ENCODE assay signal across 1 mouse cellular context in genomic region chr11:61175778-61176177, GRCm38 (mm10).
A peak's percentile ranks its signal among the peaks of the same experiment; 100 is the strongest.
TF ChIP-seq lines count a peak whose summit lies in the region.

No protein-coding gene starts in this region.

TF ChIP-seq in MEL, 35 proteins besides CTCF, POLR2A, EP300 and RAD21 (continued from another document):
- TF ChIP-seq ZNF384 (IDR thresholded peaks at IDR 0.05; ENCODE audit: low read depth, low read length) = 0 out of 2 replicates have a peak, but pooled peaks have one; percentile 2
- TF ChIP-seq CHD1 (IDR thresholded peaks at IDR 0.05; ENCODE audit: low read depth, low read length) = peak; percentile 51; the same call in 1 of the 2 replicates
- no peak for TF ChIP-seq TAL1 (IDR thresholded peaks at IDR 0.05; ENCODE audit: low read length)
- peak; percentile 12; the same call in 1 of the 2 replicates for TF ChIP-seq NELFE (IDR thresholded peaks at IDR 0.05; ENCODE audit: low read depth, low read length)
- 0 out of 2 replicates have a peak, but pooled peaks have one; percentile 13 for TF ChIP-seq MXI1 (IDR thresholded peaks at IDR 0.05; ENCODE audit: low read depth, low read length)
